Mouse (Mus musculus): ENCODE results near the gene Hrh1. TPM values are rescaled to one million over a fixed set of nuclear protein-coding genes. Genes with fewer than 3 reads are reported as not detected.

Hrh1 gene
- total RNA-seq, 2 experiments from 2014 or later = 21.0 to 23.1 TPM

Other genes starting within 250 kb of the Hrh1 start
- gene Slc6a1, start 115.3 kb upstream of the Hrh1 start, total RNA-seq (2021) = 100 to 1,000 TPM; 289 to 308 TPM
- 10 to 100 TPM; 24.8 to 25.3 TPM for gene Atg7, start 245.2 kb downstream of the Hrh1 start, total RNA-seq (2021)